In the genomic region with DNA sequence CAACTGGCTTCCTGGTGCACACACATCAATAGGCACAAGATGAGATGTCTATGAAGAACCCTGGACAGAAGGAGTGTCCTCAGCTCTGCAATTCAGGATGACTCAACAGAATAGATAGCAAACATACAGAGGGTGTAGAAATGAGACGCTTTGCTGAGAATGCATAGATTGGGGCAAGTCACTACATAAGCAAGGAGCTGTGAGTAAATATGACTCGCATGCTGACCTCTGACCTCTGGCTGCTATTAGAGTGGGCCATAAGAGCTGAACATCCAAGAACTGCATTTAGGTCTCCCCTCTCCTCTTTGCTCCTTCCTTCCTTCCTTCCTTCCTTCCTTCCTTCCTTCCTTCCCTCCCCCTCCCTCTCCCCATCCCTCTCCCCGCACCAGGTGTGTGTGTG, we compare ENCODE assay signal across 19 mouse cellular contexts.
DNase-seq lines count a peak whose midpoint lies in the region.
"Had no signal": no experiment of that assay in that cellular context is flagged by ENCODE, and none has a peak within 500 bp of the region (broad histone marks: within the 10 kb centered on the region; RNA-seq: fewer than 3 reads in every experiment).

No protein-coding gene starts in this region.

- DNase-seq in 3T3-L1 (ENCODE audit: low read depth, low spot score) (peak; percentile 56), 416B (ENCODE audit: low read depth) (peak; percentile 5), NIH3T3 (ENCODE audit: low read depth) (peak; percentile 54)
- no peak for DNase-seq in layer of hippocampus, adult 11-12 months (ENCODE audit: low spot score)
- no peak for DNase-seq in gastrocnemius, postnatal 25 days
- DNase-seq in cerebellum, adult 9-10 months: no peak
- DNase-seq: adrenal gland, adult 2 months; adrenal gland, adult 8-10 months; adrenal gland, postnatal 10 days; adrenal gland, postnatal 14 days; adrenal gland, postnatal 25 days; adrenal gland, postnatal 36 days; B cell, adult 2 months; cerebellum, adult 11 months; cerebellum, adult 11-12 months; cerebellum, adult 18-20 months; cerebellum, adult 2 months; cerebellum, adult 8-10 months; cerebellum, adult 9-11 months had no signal

Comparison
In these comparisons a context has a peak if more than half of its experiments do, and no peak if none do; other contexts are left out.
1. DNase-seq: peak in 3T3-L1 (single experiment), 416B (single experiment) and NIH3T3 (single experiment); none in layer of hippocampus, adult 11-12 months (single experiment), gastrocnemius, postnatal 25 days (single experiment) and cerebellum, adult 9-10 months (single experiment).